Mouse (Mus musculus) megakaryocyte, embryonic 14.5 days (primary cell): ENCODE data around the gene Cnr2.

Experiments
- FLI1 ChIP-seq: IDR thresholded peaks from 2 replicates; pipeline ENCODE4 v1.6.1; 2012; ENCODE audit warnings: low read length, inconsistent platforms, mixed read lengths
- GATA1 ChIP-seq: IDR thresholded peaks from 3 replicates; pipeline ENCODE4 v1.6.1; 2012; ENCODE audit warnings: mixed read lengths, low read length, inconsistent platforms, borderline replicate concordance

DNA sequence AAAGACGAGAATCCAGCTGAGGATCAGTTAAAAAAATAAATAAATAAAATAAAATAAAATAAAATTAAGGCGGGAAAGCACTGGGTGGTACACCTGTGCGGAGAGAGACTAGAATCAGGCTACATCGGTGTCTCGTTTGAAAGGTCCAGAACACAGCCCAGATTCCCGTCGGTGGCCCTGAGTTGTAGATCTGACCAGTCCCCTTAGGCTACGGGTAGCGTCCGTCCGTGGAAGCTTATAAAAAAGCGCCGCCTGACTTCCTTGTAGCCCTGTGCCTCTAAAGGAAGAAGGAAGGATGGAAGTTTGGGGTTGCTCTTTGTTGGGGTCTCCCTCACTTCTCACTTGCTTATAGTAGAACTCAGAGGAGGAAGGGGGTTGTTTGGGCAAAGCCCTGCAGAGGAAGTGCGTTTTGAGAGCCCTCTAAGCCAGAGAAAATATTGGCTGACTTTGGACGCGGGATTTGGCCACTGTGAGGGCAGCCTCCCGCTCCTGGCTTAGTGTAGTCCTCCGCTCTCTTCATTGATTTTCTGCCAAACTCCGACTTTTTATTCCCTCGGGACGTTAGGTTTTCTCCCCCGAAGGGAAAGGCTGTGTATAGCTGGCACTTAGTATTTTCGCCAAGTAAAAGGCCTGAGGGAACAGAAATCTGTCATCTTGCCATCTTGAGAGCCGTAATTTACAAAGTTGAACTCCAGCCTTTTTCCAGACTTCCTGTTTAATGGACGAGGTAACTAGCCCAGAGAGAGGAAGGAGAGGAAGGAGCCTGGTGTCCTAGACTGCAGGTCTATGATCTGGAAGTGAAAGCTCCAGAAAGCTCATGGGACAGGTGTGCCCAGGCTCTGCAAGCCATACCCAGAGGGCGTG lies 26.3 kb downstream of the Cnr2 start:
- TF ChIP-seq GATA1 = no peak
- no peak for TF ChIP-seq FLI1
